Mouse (Mus musculus) embryonic fibroblast, embryonic 13.5 days (primary cell): ENCODE measurements around the gene Ston2.

Experiments
- CTCF ChIP-seq: IDR thresholded peaks from 2 replicates; pipeline ENCODE4 v1.5.1; 2011; ENCODE audit warnings: mild to moderate bottlenecking, control low read depth, low read length, moderate library complexity, borderline replicate concordance; ENCODE audit not compliant: insufficient read depth
- POLR2A ChIP-seq: IDR thresholded peaks from 2 replicates; pipeline ENCODE4 v1.6.1; 2011; ENCODE audit warnings: low read depth, mild to moderate bottlenecking, control low read depth, low read length, moderate library complexity

DNA sequence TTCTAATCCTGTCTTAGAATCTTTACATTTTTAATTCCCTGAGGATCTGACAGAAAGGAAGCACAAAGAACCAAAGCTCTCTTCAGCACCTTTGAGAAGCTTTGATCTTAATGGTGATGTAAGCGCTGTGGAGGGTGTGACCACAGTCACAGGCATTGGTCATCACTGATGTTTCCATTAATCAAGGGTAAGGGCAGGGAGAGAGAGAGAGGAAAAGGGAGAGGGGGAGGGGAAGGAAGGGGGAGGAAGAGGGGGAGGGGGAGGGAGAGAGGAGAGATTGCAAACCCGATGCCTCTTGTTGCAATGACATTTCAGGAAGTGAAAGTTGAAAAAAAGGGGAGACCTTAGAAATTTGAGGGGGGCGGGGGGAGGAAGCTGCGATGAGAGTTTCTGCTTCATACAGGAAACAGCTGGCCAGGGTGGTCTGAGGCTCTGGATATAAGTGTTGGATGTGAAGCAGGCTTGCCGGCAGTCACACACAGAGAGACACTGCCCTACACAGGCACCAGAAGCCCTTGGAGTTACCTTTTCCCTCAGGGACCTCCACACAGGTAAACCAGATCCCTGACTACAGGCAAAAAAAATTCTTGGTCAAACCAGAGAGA, 31.5 kb downstream of the Ston2 start:
- TF ChIP-seq POLR2A (no peak), CTCF (no peak)
